Mouse (Mus musculus): ENCODE data around the gene Thap2.
A peak's percentile ranks its signal among the peaks of the same experiment; 100 is the strongest.

The Thap2 gene

GRCm38 (mm10) chr10:115354553-115354952, 29.7 kb downstream of the Thap2 start:
- no peak for DNase-seq

- DNase-seq: no peak
Observed at GRCm38 (mm10) chr10:115350810-115351397, 33.3 kb downstream of the Thap2 start.

DNA sequence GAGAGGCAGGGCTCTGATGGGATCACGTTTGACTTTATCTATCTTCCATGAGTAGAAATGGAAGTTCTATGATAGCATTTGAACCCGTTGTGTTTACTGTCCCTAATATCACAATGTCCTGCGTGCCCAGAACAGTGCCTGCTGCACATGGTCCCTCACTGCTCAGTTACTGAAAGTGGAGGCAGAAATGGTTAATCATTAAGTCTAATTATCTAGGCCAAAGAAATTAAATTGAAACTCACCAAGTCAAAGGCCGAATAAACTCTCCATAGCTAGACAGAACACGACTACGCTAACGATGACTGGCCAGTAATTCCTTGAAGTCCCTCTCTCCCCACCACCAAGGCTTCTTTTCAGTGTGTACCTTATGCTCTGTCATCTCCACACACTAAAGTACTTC, 34.7 kb downstream of the Thap2 start:
- no peak for DNase-seq

- no peak for DNase-seq
Observed at GRCm38 (mm10) chr10:115349029-115349428, 35.2 kb downstream of the Thap2 start.

DNA sequence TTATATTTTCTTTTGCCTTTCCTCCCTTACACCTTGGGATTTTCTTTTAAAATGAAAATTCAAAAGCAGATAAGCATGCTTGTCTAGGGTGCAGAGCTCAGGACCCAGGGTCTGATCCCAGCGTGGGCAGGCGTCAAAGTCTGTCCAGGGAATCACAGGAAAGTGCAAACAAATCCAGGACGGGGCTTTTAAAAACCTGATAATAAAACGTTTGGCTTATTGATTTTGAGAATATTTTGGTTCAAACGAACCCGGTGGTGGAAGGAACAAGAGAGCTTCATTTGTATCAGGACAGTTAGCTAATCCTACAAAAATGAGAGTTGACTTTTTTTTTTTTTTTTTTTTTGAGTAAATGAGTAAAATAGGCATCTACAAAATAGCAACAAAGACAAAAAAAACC, 36.1 kb downstream of the Thap2 start:
- no peak for DNase-seq

DNA sequence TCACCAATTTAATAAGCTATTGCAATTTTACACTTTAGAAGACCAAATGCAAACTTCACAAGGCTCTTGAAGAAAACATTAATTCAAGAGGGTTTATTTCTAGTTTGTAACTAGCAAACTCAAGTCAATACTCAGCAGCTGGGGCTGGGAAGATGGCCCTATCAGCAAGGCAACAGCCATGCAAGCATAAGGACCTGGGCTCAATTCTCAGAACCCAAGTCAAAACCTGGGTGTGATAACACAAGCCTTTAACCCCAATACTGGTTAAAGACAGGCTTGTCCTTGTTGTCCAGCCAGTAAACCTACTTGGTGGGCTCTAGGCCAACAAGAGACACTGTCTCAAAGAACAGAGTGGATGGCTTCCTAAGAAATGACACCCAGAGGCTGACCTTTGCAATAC, 37.8 kb downstream of the Thap2 start:
- DNase-seq: no peak

GRCm38 (mm10) chr10:115342771-115343425, 41.3 kb downstream of the Thap2 start:
- no peak for DNase-seq

DNA sequence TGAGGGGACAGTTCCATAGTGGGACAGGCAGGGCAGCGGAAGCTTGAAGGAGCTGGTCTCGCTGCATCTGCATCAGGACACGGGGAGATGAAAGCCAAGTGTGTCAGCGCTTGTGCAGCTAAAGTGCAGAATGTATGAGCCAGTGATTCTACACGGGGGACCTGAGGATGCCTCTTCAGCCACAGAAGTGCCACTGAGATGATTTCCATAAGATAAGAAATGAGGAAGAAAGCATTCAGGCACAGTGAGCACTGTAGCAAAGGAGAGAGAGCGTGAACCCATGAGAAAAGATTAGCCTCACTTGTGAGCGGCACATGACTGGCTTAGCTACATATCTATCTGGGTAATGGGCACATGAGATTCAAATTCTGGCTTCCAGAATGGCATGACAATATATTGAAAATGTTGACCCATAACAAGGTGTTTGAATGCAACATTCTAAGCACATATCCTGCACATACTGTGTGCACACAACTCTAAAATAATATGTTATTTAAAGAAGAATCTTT, 44.4 kb downstream of the Thap2 start:
- DNase-seq: no peak

GRCm38 (mm10) chr10:115336901-115337300, 47.3 kb downstream of the Thap2 start:
- DNase-seq: no peak

DNA sequence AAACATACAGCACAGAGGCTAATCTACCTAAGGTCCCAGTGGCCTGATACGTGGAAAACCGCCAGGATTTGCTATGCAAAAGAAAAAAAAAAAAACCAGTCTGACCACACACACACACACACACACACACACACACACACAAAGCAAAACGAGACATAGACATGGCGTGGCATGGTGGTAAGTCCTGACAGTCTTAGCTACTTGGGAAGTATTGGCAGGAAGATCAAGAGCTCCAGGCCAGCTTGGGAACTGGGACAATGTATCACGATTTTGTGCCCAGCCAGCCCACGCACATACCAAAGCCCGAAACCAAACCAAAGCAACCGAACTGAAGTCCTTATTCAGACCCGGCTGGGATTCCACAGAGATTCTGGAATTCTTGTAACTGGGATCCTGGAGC, 50.7 kb downstream of the Thap2 start:
- peak; percentile 64 for DNase-seq

GRCm38 (mm10) chr10:115332997-115333396, 51.2 kb downstream of the Thap2 start:
- no peak for DNase-seq

DNA sequence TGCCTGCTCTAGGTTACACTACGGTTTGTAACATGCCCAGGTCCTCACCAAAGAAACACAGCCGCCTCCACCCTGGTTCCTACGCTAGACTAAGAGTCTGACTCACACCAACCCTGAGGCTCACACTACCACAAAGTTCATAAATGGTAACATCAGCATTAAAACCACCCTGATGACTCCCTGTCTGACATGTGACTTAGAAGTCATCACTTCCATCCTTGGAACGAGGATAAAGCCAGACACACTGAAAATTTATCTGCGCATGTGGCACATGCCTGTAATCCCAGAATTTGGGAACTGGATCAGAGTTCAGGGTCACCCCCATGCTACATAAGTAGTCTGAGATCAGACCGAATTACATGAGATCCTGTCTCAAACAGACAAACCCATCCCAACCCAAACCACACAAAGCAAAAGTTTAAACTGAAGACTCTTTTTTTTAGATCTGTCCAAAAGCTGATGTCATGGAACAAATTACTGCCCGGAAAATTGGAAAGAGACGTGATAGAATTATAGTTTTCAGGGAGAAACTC, 51.8 kb downstream of the Thap2 start:
- DNase-seq: peak; percentile 52

DNA sequence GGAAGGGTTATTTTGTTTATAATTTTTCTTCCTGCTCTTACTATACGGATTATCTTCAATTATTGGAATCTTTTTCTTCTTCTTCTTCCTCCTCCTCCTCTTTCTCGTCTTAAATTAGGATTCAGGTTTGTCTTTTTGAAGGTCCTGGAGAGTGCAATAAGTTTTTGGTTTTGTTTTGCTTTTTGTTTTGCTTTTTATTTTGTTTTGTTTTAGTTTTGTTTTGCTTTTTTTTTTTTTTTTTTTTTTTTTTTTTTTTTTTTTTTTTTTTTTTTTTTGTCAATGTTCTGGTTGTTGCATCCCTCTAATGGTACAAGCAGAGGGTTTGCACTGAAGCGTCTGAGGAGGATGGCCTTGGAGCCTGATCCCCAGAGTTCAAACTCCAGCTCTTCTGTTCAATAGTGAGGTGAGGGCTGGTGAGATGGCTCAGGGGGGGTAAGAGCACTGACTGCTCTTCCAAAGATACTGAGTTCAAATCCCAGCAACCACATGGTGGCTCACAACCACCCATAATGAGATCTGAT, 55.2 kb downstream of the Thap2 start:
- DNase-seq: no peak

DNA sequence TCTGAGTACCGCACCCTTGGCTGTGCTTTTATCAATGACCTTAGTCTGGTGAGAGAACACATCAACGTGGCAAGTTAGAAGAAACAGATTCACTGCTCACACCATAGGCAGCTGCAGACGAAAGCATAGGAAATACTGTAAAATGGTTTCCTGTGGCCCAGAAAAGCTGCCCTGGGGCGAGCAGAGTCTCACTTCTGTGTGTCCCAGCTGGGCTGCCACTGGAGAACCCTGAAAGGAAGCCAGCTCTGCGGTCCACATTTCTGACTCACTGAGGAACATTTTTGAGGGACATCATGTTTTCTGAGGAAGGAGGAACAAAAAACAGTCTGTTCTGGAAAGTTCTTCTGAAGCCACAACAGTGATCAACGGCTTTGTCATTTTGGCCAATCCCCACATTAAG, 55.7 kb downstream of the Thap2 start:
- DNase-seq: peak; percentile 69

GRCm38 (mm10) chr10:115323295-115323694, 60.9 kb downstream of the Thap2 start:
- DNase-seq: peak; percentile 81

GRCm38 (mm10) chr10:115321317-115322035, 62.8 kb downstream of the Thap2 start:
- DNase-seq: no peak

All from lung, postnatal 10 days (tissue).